23 mouse cellular contexts compared by ENCODE assay signal in genomic region chr6:98243186-98243585, GRCm38 (mm10).
DNase-seq lines count a peak whose midpoint lies in the region; ATAC-seq lines count a peak whose summit lies in the region.
"Had no signal": no experiment of that assay in that cellular context is flagged by ENCODE, and none has a peak within 500 bp of the region (broad histone marks: within the 10 kb centered on the region; RNA-seq: fewer than 3 reads in every experiment).

No protein-coding gene starts in this region.

- H3K4me1 ChIP-seq in hindbrain, embryonic 14.5 days (replicated peaks; ENCODE audit: control insufficient read depth, insufficient read depth, low read length) = no peaks in the 10 kb centered on the region
- peaks cover 13% of the 10 kb centered on the region for H3K4me1 ChIP-seq in hindbrain, embryonic 10.5 days (replicated peaks)
- H3K4me1 ChIP-seq in midbrain, embryonic 14.5 days (ENCODE audit: control insufficient read depth, insufficient read depth, low read length) = no peaks in the 10 kb centered on the region
- peaks cover 10% of the 10 kb centered on the region for H3K4me1 ChIP-seq in midbrain, embryonic 10.5 days
- H3K4me1 ChIP-seq: heart, embryonic 15.5 days; hindbrain, embryonic 15.5 days had no signal

- H3K27me3 ChIP-seq in hindbrain, embryonic 14.5 days (ENCODE audit: control insufficient read depth, insufficient read depth, low read length) = no peaks in the 10 kb centered on the region
- H3K27me3 ChIP-seq in hindbrain, embryonic 10.5 days (ENCODE audit: insufficient read depth, poor library complexity, severe bottlenecking) = no peaks in the 10 kb centered on the region
- H3K27me3 ChIP-seq in midbrain, embryonic 14.5 days (ENCODE audit: control insufficient read depth, insufficient read depth, low read length) = no peaks in the 10 kb centered on the region
- H3K27me3 ChIP-seq in midbrain, embryonic 10.5 days (ENCODE audit: low read depth, poor library complexity, severe bottlenecking) = no peaks in the 10 kb centered on the region
- H3K27me3 ChIP-seq: heart, embryonic 15.5 days had no signal

- H3K27ac ChIP-seq in hindbrain, embryonic 14.5 days = no peak overlapping the region
- H3K27ac ChIP-seq in hindbrain, embryonic 10.5 days = no peak overlapping the region
- no peak overlapping the region for H3K27ac ChIP-seq in midbrain, embryonic 14.5 days (replicated peaks; ENCODE audit: low read depth, low read length)
- no peak overlapping the region for H3K27ac ChIP-seq in midbrain, embryonic 10.5 days (replicated peaks)
- H3K27ac ChIP-seq: embryonic facial prominence, embryonic 12.5 days; heart, adult 2 months; heart, embryonic 15.5 days; hindbrain, embryonic 15.5 days had no signal

- no peak overlapping the region for H3K4me3 ChIP-seq in hindbrain, embryonic 14.5 days (replicated peaks; ENCODE audit: low read length)
- H3K4me3 ChIP-seq in hindbrain, embryonic 10.5 days = no peak overlapping the region
- H3K4me3 ChIP-seq in midbrain, embryonic 14.5 days (replicated peaks; ENCODE audit: low read depth, low read length) = no peak overlapping the region
- H3K4me3 ChIP-seq in midbrain, embryonic 10.5 days = no peak overlapping the region
- H3K4me3 ChIP-seq: embryonic facial prominence, embryonic 12.5 days; heart, adult 2 months; heart, embryonic 15.5 days; hindbrain, embryonic 15.5 days had no signal

- ATAC-seq in hindbrain, embryonic 14.5 days (ENCODE audit: low FRiP score) = no peak
- ATAC-seq in midbrain, embryonic 14.5 days (ENCODE audit: low FRiP score, low TSS enrichment) = no peak
- ATAC-seq: CD4-positive, CD25-positive, alpha-beta regulatory T cell, adult 4 months; forebrain, embryonic 16.5 days had no signal

- H3K4me2 ChIP-seq in hindbrain, embryonic 14.5 days (replicated peaks) = no peak overlapping the region
- H3K4me2 ChIP-seq in midbrain, embryonic 14.5 days (ENCODE audit: low read length) = no peak overlapping the region
- H3K4me2 ChIP-seq: embryonic facial prominence, embryonic 12.5 days; heart, embryonic 11.5 days; heart, embryonic 15.5 days; hindbrain, embryonic 15.5 days had no signal

- no peak overlapping the region for H3K9ac ChIP-seq in hindbrain, embryonic 14.5 days
- no peak overlapping the region for H3K9ac ChIP-seq in midbrain, embryonic 14.5 days (replicated peaks; ENCODE audit: low read length)
- H3K9ac ChIP-seq: embryonic facial prominence, embryonic 12.5 days; heart, embryonic 15.5 days; hindbrain, embryonic 15.5 days had no signal

- DNase-seq in embryo, embryonic 11 days = peak; percentile 5
- no peak for DNase-seq in embryo, embryonic 10 days (ENCODE audit: low spot score)
- peak; percentile 30 for DNase-seq in hindbrain, embryonic 14.5 days (ENCODE audit: low spot score)
- no peak for DNase-seq in hindbrain, embryonic 10.5 days (ENCODE audit: low spot score)
- DNase-seq in midbrain, embryonic 14.5 days = peak; percentile 47
- no peak for DNase-seq in midbrain, embryonic 10.5 days (ENCODE audit: low spot score)
- peak; percentile 16 for DNase-seq in retina, embryonic 14.5 days (ENCODE audit: low spot score)
- no peak for DNase-seq in natural killer cell, adult 2 months (ENCODE audit: low spot score in 2 of 2)
- DNase-seq: adrenal gland, postnatal 10 days; B cell, adult 2 months; cerebellum, adult 18-20 months; cerebellum, adult 9-11 months; cerebellum, postnatal 36 days; gastrocnemius, postnatal 14 days; heart, adult 2 months; heart, postnatal 14 days had no signal

- no peaks in the 10 kb centered on the region for H3K9me3 ChIP-seq in hindbrain, embryonic 14.5 days (ENCODE audit: control insufficient read depth, low read length)
- no peaks in the 10 kb centered on the region for H3K9me3 ChIP-seq in hindbrain, embryonic 10.5 days
- no peaks in the 10 kb centered on the region for H3K9me3 ChIP-seq in midbrain, embryonic 14.5 days (ENCODE audit: control insufficient read depth, low read length)
- H3K9me3 ChIP-seq in midbrain, embryonic 10.5 days (replicated peaks) = no peaks in the 10 kb centered on the region
- H3K9me3 ChIP-seq: embryonic facial prominence, embryonic 12.5 days; heart, embryonic 15.5 days; hindbrain, embryonic 15.5 days had no signal

- WGBS in hindbrain, embryonic 14.5 days = 52% methylated on average over 6 of the region's 6 CpGs
- WGBS in hindbrain, embryonic 10.5 days = 73% methylated on average over 6 of the region's 6 CpGs
- WGBS in midbrain, embryonic 14.5 days = 57% methylated on average over 6 of the region's 6 CpGs
- 76% methylated on average over 6 of the region's 6 CpGs for WGBS in midbrain, embryonic 10.5 days

- H3K36me3 ChIP-seq in hindbrain, embryonic 14.5 days (replicated peaks; ENCODE audit: control insufficient read depth, insufficient read depth) = no peaks in the 10 kb centered on the region
- H3K36me3 ChIP-seq in hindbrain, embryonic 10.5 days = no peaks in the 10 kb centered on the region
- H3K36me3 ChIP-seq in midbrain, embryonic 14.5 days (ENCODE audit: control insufficient read depth, insufficient read depth, low read length) = no peaks in the 10 kb centered on the region
- H3K36me3 ChIP-seq in midbrain, embryonic 10.5 days = no peaks in the 10 kb centered on the region
- H3K36me3 ChIP-seq: embryonic facial prominence, embryonic 12.5 days; G1E; heart, embryonic 15.5 days; hindbrain, embryonic 15.5 days had no signal

Comparison
In these comparisons a context has a peak if more than half of its experiments do, and no peak if none do; other contexts are left out.
1. DNase-seq: peak in embryo, embryonic 11 days (single experiment), hindbrain, embryonic 14.5 days (single experiment), midbrain, embryonic 14.5 days (single experiment) and retina, embryonic 14.5 days (single experiment); none in embryo, embryonic 10 days (single experiment), hindbrain, embryonic 10.5 days (single experiment), midbrain, embryonic 10.5 days (single experiment) and natural killer cell, adult 2 months (0 of 2).